Mouse (Mus musculus) CH12.LX (cell line): ENCODE data around the gene Lmod3. TPM values are rescaled to one million over a fixed set of nuclear protein-coding genes. Genes with fewer than 3 reads are reported as not detected.

Experiments
- DNase-seq: peaks from one replicate; pipeline ENCODE4 v3.0.0-alpha.2; 2013; ENCODE audit errors: extremely low read depth
- H3K27ac ChIP-seq: 2 replicates; pipeline ENCODE4 v1.5.1; 2012; ENCODE audit warnings: low read depth, mild to moderate bottlenecking, control low read depth, moderate library complexity; ENCODE audit not compliant: insufficient read depth
- H3K27me3 ChIP-seq: replicated peaks from 2 replicates; pipeline ENCODE3; 2012; ENCODE audit warnings: inconsistent platforms
- H3K36me3 ChIP-seq, 2 experiments: replicated peaks in 1 of 2; 2 replicates each; pipeline versions ENCODE3 to v1.6.1; 2012; ENCODE audit warnings: inconsistent platforms in 1 of 2, low read length in 1 of 2, mild to moderate bottlenecking in 1 of 2, mixed read lengths in 1 of 2, moderate library complexity in 1 of 2; ENCODE audit not compliant: control insufficient read depth in 1 of 2, insufficient read depth in 1 of 2
- H3K4me1 ChIP-seq, 2 experiments: 2 replicates each; pipeline ENCODE4 v1.6.1; 2012; ENCODE audit warnings: inconsistent platforms in 1 of 2, moderate library complexity in 1 of 2; ENCODE audit not compliant: insufficient read depth in 2 of 2, control insufficient read depth in 1 of 2
- H3K4me2 ChIP-seq: 2 replicates; pipeline ENCODE4 v1.6.1; 2012; ENCODE audit warnings: low read depth, mild to moderate bottlenecking, control low read depth; ENCODE audit not compliant: poor library complexity, insufficient read depth, severe bottlenecking
- H3K4me3 ChIP-seq, 3 experiments: fragments of 150-350 bp in 1 of 3; sonication (generic) in 1 of 3; replicated peaks in 1 of 3; 2 replicates each; pipeline versions ENCODE3 to v1.5.1; 2011 to 2012; ENCODE audit warnings: low read depth in 2 of 3, low read length in 2 of 3, mild to moderate bottlenecking in 2 of 3, moderate library complexity in 2 of 3, control low read depth in 1 of 3, improper control_type of control experiment in 1 of 3, inconsistent platforms in 1 of 3, mixed read lengths in 1 of 3; ENCODE audit not compliant: poor library complexity in 1 of 3
- H3K79me2 ChIP-seq: replicated peaks from 2 replicates; pipeline ENCODE4 v1.6.1; 2012; ENCODE audit warnings: mild to moderate bottlenecking, moderate library complexity; ENCODE audit not compliant: control insufficient read depth, poor library complexity, insufficient read depth, severe bottlenecking; ENCODE audit errors: extremely low read depth
- H3K9ac ChIP-seq: 2 replicates; pipeline ENCODE4 v1.6.1; 2012; ENCODE audit warnings: low read depth, mild to moderate bottlenecking, control low read depth, moderate library complexity; ENCODE audit not compliant: insufficient read depth
- H3K9me3 ChIP-seq: replicated peaks from 2 replicates; pipeline ENCODE3; 2012; ENCODE audit warnings: low read length, inconsistent platforms, mixed read lengths
- BHLHE40 ChIP-seq: IDR thresholded peaks from 2 replicates; pipeline ENCODE4 v1.6.1; 2011; ENCODE audit warnings: mild to moderate bottlenecking, low read depth, low read length, improper control_type of control experiment
- GABPA ChIP-seq: IDR thresholded peaks from 2 replicates; pipeline ENCODE4 v1.6.1; 2012; ENCODE audit warnings: low read depth, low read length, improper control_type of control experiment, inconsistent platforms; ENCODE audit not compliant: insufficient replicate concordance
- JUND ChIP-seq: conservative IDR thresholded peaks from 2 replicates; pipeline ENCODE4 v1.6.1; 2011; ENCODE audit warnings: low read depth, low read length, improper control_type of control experiment
- MAX ChIP-seq: IDR thresholded peaks from 2 replicates; pipeline ENCODE4 v1.6.1; 2011; ENCODE audit warnings: low read length, improper control_type of control experiment
- MEF2A ChIP-seq: IDR thresholded peaks from 2 replicates; pipeline ENCODE4 v1.6.1; 2014; ENCODE audit warnings: low read depth, mild to moderate bottlenecking, inconsistent platforms, low read length, improper control_type of control experiment, borderline replicate concordance
- MXI1 ChIP-seq: IDR thresholded peaks from 2 replicates; pipeline ENCODE4 v1.6.1; 2011; ENCODE audit warnings: mild to moderate bottlenecking, low read depth, low read length, improper control_type of control experiment
- RCOR1 ChIP-seq: conservative IDR thresholded peaks from 2 replicates; pipeline ENCODE4 v1.6.1; 2012; ENCODE audit warnings: low read depth, mild to moderate bottlenecking, inconsistent platforms, low read length, improper control_type of control experiment
- SIN3A ChIP-seq: IDR thresholded peaks from 2 replicates; pipeline ENCODE4 v1.6.1; 2012; ENCODE audit warnings: low read length, improper control_type of control experiment, inconsistent platforms
- SMC3 ChIP-seq: IDR thresholded peaks from 2 replicates; pipeline ENCODE4 v1.6.1; 2011; ENCODE audit warnings: low read depth, low read length, improper control_type of control experiment
- TCF12 ChIP-seq: IDR thresholded peaks from 2 replicates; pipeline ENCODE4 v1.6.1; 2014; ENCODE audit warnings: low read depth, mild to moderate bottlenecking, inconsistent platforms, low read length, improper control_type of control experiment
- UBTF ChIP-seq: IDR thresholded peaks from 2 replicates; pipeline ENCODE4 v1.6.1; 2012; ENCODE audit warnings: low read depth, mild to moderate bottlenecking, inconsistent platforms, low read length, improper control_type of control experiment, moderate library complexity
- USF1 ChIP-seq: IDR thresholded peaks from 2 replicates; pipeline ENCODE4 v1.6.1; 2014; ENCODE audit warnings: low read depth, mild to moderate bottlenecking, inconsistent platforms, low read length, improper control_type of control experiment
- USF2 ChIP-seq: conservative IDR thresholded peaks from 2 replicates; pipeline ENCODE4 v1.6.1; 2011; ENCODE audit warnings: low read depth, low read length, improper control_type of control experiment
- ZNF384 ChIP-seq: IDR thresholded peaks from 2 replicates; pipeline ENCODE4 v1.6.1; 2012; ENCODE audit warnings: low read depth, low read length, improper control_type of control experiment, inconsistent platforms
- dilution Hi-C: fragments of 300-500 bp; cut with MboI; formaldehyde crosslinking; loops from 2 replicates; pipeline ENCODE4 v1.14.3; 2020; ENCODE audit warnings: low sequenced_read_pairs; ENCODE audit not compliant: extremely low pct_unique_long_range_greater_than_20kb, extremely low pct_ligation_motif_present
- in situ Hi-C: fragments of 300-500 bp; cut with MboI; formaldehyde crosslinking; loops from 3 replicates; pipeline ENCODE4 v1.14.3; 2019; ENCODE audit warnings: low sequenced_read_pairs, low pct_ligation_motif_present, low pct_unique_long_range_greater_than_20kb, mixed read lengths
- polyA plus RNA-seq: library from polyadenylated mRNA; unstranded; fragments of >175 nt; gene quantifications from 2 replicates; pipeline ENCODE4 v1.2.1, GENCODE M21; 2012; ENCODE audit warnings: low read depth; ENCODE audit not compliant: insufficient read length
- total RNA-seq, 2 experiments: library from RNA; depleted of rRNA; stranded (reverse); fragments of 300-350 nt in 1 of 2; fragments of >200 nt in 1 of 2; gene quantifications; 2 replicates each; pipeline ENCODE4 v1.2.3; 2012 to 2014

Gene Lmod3
- total and polyA plus RNA-seq, 3 experiments = not detected

- H3K9ac ChIP-seq = no peak overlapping the region
- no peaks in the 10 kb centered on the region for H3K4me1 ChIP-seq
- no peak overlapping the region for H3K27ac ChIP-seq
- H3K36me3 ChIP-seq = no peaks in the 10 kb centered on the region
- TF ChIP-seq RCOR1 = no peak
- no peak for TF ChIP-seq TCF12
- TF ChIP-seq GABPA = no peak
- no peak for TF ChIP-seq SMC3
- no peak for TF ChIP-seq SIN3A
- TF ChIP-seq JUND = no peak
- no peak for TF ChIP-seq MXI1
- no peak for TF ChIP-seq UBTF
- no peak for TF ChIP-seq USF2
- no peak for TF ChIP-seq MEF2A
- TF ChIP-seq ZNF384 = no peak
- TF ChIP-seq MAX = no peak
- TF ChIP-seq BHLHE40 = no peak
- TF ChIP-seq, all 38 proteins: peak for 0
- Histone ChIP-seq H3K4me3 (no peak overlapping the region), H3K27me3 (no peaks in the 10 kb centered on the region), H3K9me3 (no peaks in the 10 kb centered on the region), H3K4me2 (no peak overlapping the region), H3K79me2 (no peaks in the 10 kb centered on the region)
- in situ Hi-C loops (loop anchor here (25.0 kb wide), 1 partner anchor 479 kb away; no protein-coding TSS in a partner anchor), dilution Hi-C loops (no loop called here)
- DNase-seq = no peak
Observed at GRCm38 (mm10) chr6:97258489-97258888, 5.9 kb upstream of the Lmod3 start.

- no peak overlapping the region for H3K4me2 ChIP-seq
- 0 out of 4 replicates have a peak, but pooled peaks cover 0 to 7% of the 10 kb centered on the region in 2 experiments for H3K4me1 ChIP-seq
- no peaks in the 10 kb centered on the region for H3K9me3 ChIP-seq
- no peaks in the 10 kb centered on the region for H3K79me2 ChIP-seq
- in situ Hi-C loops = loop anchor here (25.0 kb wide), 1 partner anchor 485 kb away; no protein-coding TSS in a partner anchor
- H3K9ac ChIP-seq = no peak overlapping the region
- TF ChIP-seq GABPA = no peak
- TF ChIP-seq RCOR1 = no peak
- TF ChIP-seq JUND = no peak
- no peak for TF ChIP-seq MXI1
- no peak for TF ChIP-seq USF1
- no peak for TF ChIP-seq BHLHE40
- H3K36me3 ChIP-seq = no peaks in the 10 kb centered on the region
- no peaks in the 10 kb centered on the region for H3K27me3 ChIP-seq
- H3K27ac ChIP-seq = no peak overlapping the region
- dilution Hi-C loops = no loop called here
- H3K4me3 ChIP-seq = no peak overlapping the region
- DNase-seq = no peak
Observed at GRCm38 (mm10) chr6:97252086-97252485, 473 bp downstream of the Lmod3 start.
